Mouse (Mus musculus): ENCODE data around the gene Erg. TPM values are rescaled to one million over a fixed set of nuclear protein-coding genes. Genes with fewer than 3 reads are reported as not detected.

Erg gene
- polyA plus RNA-seq, 1 experiment from 2014 or later, result 7.6 TPM

- Histone ChIP-seq H3K27me3 (replicated peaks) (no peaks in the 10 kb centered on the region), H3K4me3 (no peak overlapping the region), H3K9ac (no peak overlapping the region), H3K4me2 (no peak overlapping the region), H3K27ac (replicated peaks) (no peak overlapping the region), H3K4me1 (no peaks in the 10 kb centered on the region), H3K36me3 (no peaks in the 10 kb centered on the region), H3K9me3 (no peaks in the 10 kb centered on the region)
- ATAC-seq (ENCODE audit: extremely low read depth, insufficient number of reproducible peaks, low FRiP score, low TSS enrichment), result no peak
- 75% methylated on average over 3 of the region's 3 CpGs for WGBS
These were observed 112.4 kb downstream of the Erg start for GRCm38 (mm10) chr16:95473946-95474345.

GRCm38 (mm10) chr16:95472771-95473170 is 113.6 kb downstream of the Erg start:
- H3K27ac ChIP-seq (replicated peaks), result no peak overlapping the region
- ATAC-seq (ENCODE audit: extremely low read depth, insufficient number of reproducible peaks, low FRiP score, low TSS enrichment), result no peak
- no peaks in the 10 kb centered on the region for H3K27me3 ChIP-seq (replicated peaks)
- no peak overlapping the region for H3K4me3 ChIP-seq
- H3K4me1 ChIP-seq, result no peaks in the 10 kb centered on the region
- no peak overlapping the region for H3K9ac ChIP-seq
- H3K9me3 ChIP-seq, result no peaks in the 10 kb centered on the region
- no peak overlapping the region for H3K4me2 ChIP-seq
- 78% methylated on average over 11 of the region's 11 CpGs for WGBS
- no peaks in the 10 kb centered on the region for H3K36me3 ChIP-seq

- H3K9me3 ChIP-seq, result no peaks in the 10 kb centered on the region
- H3K36me3 ChIP-seq, result no peaks in the 10 kb centered on the region
- no peak for ATAC-seq (ENCODE audit: extremely low read depth, insufficient number of reproducible peaks, low FRiP score, low TSS enrichment)
- no peak overlapping the region for H3K4me2 ChIP-seq
- H3K9ac ChIP-seq, result no peak overlapping the region
- H3K27ac ChIP-seq (replicated peaks), result no peak overlapping the region
- 60% methylated on average over 9 of the region's 9 CpGs for WGBS
- H3K27me3 ChIP-seq (replicated peaks), result no peaks in the 10 kb centered on the region
- H3K4me1 ChIP-seq, result peaks cover under 1% of the 10 kb centered on the region
- H3K4me3 ChIP-seq, result no peak overlapping the region
These were observed 116.9 kb downstream of the Erg start for GRCm38 (mm10) chr16:95469262-95470139.

GRCm38 (mm10) chr16:95467893-95468292 is 118.5 kb downstream of the Erg start:
- Histone ChIP-seq H3K9me3 (no peaks in the 10 kb centered on the region), H3K4me2 (no peak overlapping the region), H3K27ac (replicated peaks) (no peak overlapping the region), H3K27me3 (replicated peaks) (no peaks in the 10 kb centered on the region), H3K4me3 (no peak overlapping the region), H3K4me1 (peaks cover 17% of the 10 kb centered on the region), H3K36me3 (no peaks in the 10 kb centered on the region), H3K9ac (no peak overlapping the region)
- no peak for ATAC-seq (ENCODE audit: extremely low read depth, insufficient number of reproducible peaks, low FRiP score, low TSS enrichment)
- 86% methylated on average over 2 of the region's 2 CpGs for WGBS

GRCm38 (mm10) chr16:95466548-95466947 is 119.8 kb downstream of the Erg start:
- peaks cover 18% of the 10 kb centered on the region for H3K4me1 ChIP-seq
- no peak for ATAC-seq (ENCODE audit: extremely low read depth, insufficient number of reproducible peaks, low FRiP score, low TSS enrichment)
- H3K9ac ChIP-seq, result no peak overlapping the region
- H3K9me3 ChIP-seq, result no peaks in the 10 kb centered on the region
- H3K27ac ChIP-seq (replicated peaks), result no peak overlapping the region
- no peaks in the 10 kb centered on the region for H3K27me3 ChIP-seq (replicated peaks)
- WGBS, result 83% methylated on average over 1 of the region's 1 CpGs
- H3K36me3 ChIP-seq, result no peaks in the 10 kb centered on the region
- H3K4me3 ChIP-seq, result no peak overlapping the region
- no peak overlapping the region for H3K4me2 ChIP-seq

GRCm38 (mm10) chr16:95464609-95465008 is 121.8 kb downstream of the Erg start:
- H3K4me1 ChIP-seq, result peaks cover 20% of the 10 kb centered on the region
- no peak overlapping the region for H3K9ac ChIP-seq
- H3K36me3 ChIP-seq, result no peaks in the 10 kb centered on the region
- 60% methylated on average over 8 of the region's 8 CpGs for WGBS
- H3K4me3 ChIP-seq, result no peak overlapping the region
- no peak overlapping the region for H3K27ac ChIP-seq (replicated peaks)
- no peak overlapping the region for H3K4me2 ChIP-seq
- ATAC-seq (ENCODE audit: extremely low read depth, insufficient number of reproducible peaks, low FRiP score, low TSS enrichment), result no peak
- no peaks in the 10 kb centered on the region for H3K9me3 ChIP-seq
- H3K27me3 ChIP-seq (replicated peaks), result no peaks in the 10 kb centered on the region

GRCm38 (mm10) chr16:95463796-95464195 is 122.6 kb downstream of the Erg start:
- Histone ChIP-seq H3K27ac (replicated peaks) (peak overlapping the region; percentile 43), H3K36me3 (no peaks in the 10 kb centered on the region)
- WGBS, result 15% methylated on average over 6 of the region's 6 CpGs

GRCm38 (mm10) chr16:95461941-95462340 is 124.5 kb downstream of the Erg start:
- H3K27ac ChIP-seq (replicated peaks), result no peak overlapping the region
- no peak for ATAC-seq (ENCODE audit: extremely low read depth, insufficient number of reproducible peaks, low FRiP score, low TSS enrichment)
- H3K4me1 ChIP-seq, result peaks cover 20% of the 10 kb centered on the region

More at GRCm38 (mm10) chr16:95463796-95464195, 122.6 kb downstream of the Erg start:
- no peak overlapping the region; the same call in 1 of the 2 replicates for H3K9ac ChIP-seq
- peak overlapping the region; percentile 26; the same call in 1 of the 2 replicates for H3K4me2 ChIP-seq
- no peak overlapping the region for H3K4me3 ChIP-seq
- H3K27me3 ChIP-seq (replicated peaks), result no peaks in the 10 kb centered on the region
- no peak for ATAC-seq (ENCODE audit: extremely low read depth, insufficient number of reproducible peaks, low FRiP score, low TSS enrichment)
- H3K9me3 ChIP-seq, result no peaks in the 10 kb centered on the region
- peaks cover 20% of the 10 kb centered on the region for H3K4me1 ChIP-seq

GRCm38 (mm10) chr16:95460336-95460735 is 126.1 kb downstream of the Erg start:
- Histone ChIP-seq H3K27ac (replicated peaks) (no peak overlapping the region), H3K4me2 (no peak overlapping the region)
- ATAC-seq (ENCODE audit: extremely low read depth, insufficient number of reproducible peaks, low FRiP score, low TSS enrichment), result no peak

More at GRCm38 (mm10) chr16:95461941-95462340, 124.5 kb downstream of the Erg start:
- 71% methylated on average over 7 of the region's 7 CpGs for WGBS
- H3K4me2 ChIP-seq, result no peak overlapping the region
- no peaks in the 10 kb centered on the region for H3K27me3 ChIP-seq (replicated peaks)
- H3K9ac ChIP-seq, result no peak overlapping the region
- H3K36me3 ChIP-seq, result no peaks in the 10 kb centered on the region
- H3K4me3 ChIP-seq, result no peak overlapping the region
- H3K9me3 ChIP-seq, result no peaks in the 10 kb centered on the region

GRCm38 (mm10) chr16:95459325-95459691 is 127.1 kb downstream of the Erg start:
- no peaks in the 10 kb centered on the region for H3K9me3 ChIP-seq
- no peak overlapping the region for H3K4me2 ChIP-seq
- no peaks in the 10 kb centered on the region for H3K27me3 ChIP-seq (replicated peaks)
- 47% methylated on average over 5 of the region's 5 CpGs for WGBS
- H3K4me1 ChIP-seq, result peaks cover 17% of the 10 kb centered on the region
- peak overlapping the region; percentile 48 for H3K4me3 ChIP-seq
- H3K36me3 ChIP-seq, result no peaks in the 10 kb centered on the region
- H3K27ac ChIP-seq (replicated peaks), result peak overlapping the region; percentile 73; the same call in 1 of the 2 replicates
- H3K9ac ChIP-seq, result no peak overlapping the region
- ATAC-seq (ENCODE audit: extremely low read depth, insufficient number of reproducible peaks, low FRiP score, low TSS enrichment), result no peak

More at GRCm38 (mm10) chr16:95460336-95460735, 126.1 kb downstream of the Erg start:
- peaks cover 20% of the 10 kb centered on the region for H3K4me1 ChIP-seq
- 71% methylated on average over 2 of the region's 2 CpGs for WGBS
- no peak overlapping the region for H3K9ac ChIP-seq
- H3K27me3 ChIP-seq (replicated peaks), result no peaks in the 10 kb centered on the region
- no peaks in the 10 kb centered on the region for H3K36me3 ChIP-seq
- H3K4me3 ChIP-seq, result no peak overlapping the region
- H3K9me3 ChIP-seq, result no peaks in the 10 kb centered on the region

GRCm38 (mm10) chr16:95458590-95459324 is 127.6 kb downstream of the Erg start:
- H3K36me3 ChIP-seq, result no peaks in the 10 kb centered on the region
- peak overlapping the region; percentile 78 for H3K9ac ChIP-seq
- no peaks in the 10 kb centered on the region for H3K9me3 ChIP-seq
- no peaks in the 10 kb centered on the region for H3K27me3 ChIP-seq (replicated peaks)
- no peak overlapping the region for H3K4me2 ChIP-seq
- H3K4me1 ChIP-seq, result peaks cover 12% of the 10 kb centered on the region
- ATAC-seq (ENCODE audit: extremely low read depth, insufficient number of reproducible peaks, low FRiP score, low TSS enrichment), result no peak
- H3K4me3 ChIP-seq, result peak overlapping the region; percentile 48
- 60% methylated on average over 17 of the region's 17 CpGs for WGBS
- H3K27ac ChIP-seq (replicated peaks), result peak overlapping the region; percentile 73
